Mouse (Mus musculus) CD4-positive, CD25-positive, alpha-beta regulatory T cell, adult 9 weeks (primary cell): Measurements from ENCODE around the gene Gspt1. TPM values are rescaled to one million over a fixed set of nuclear protein-coding genes. Genes with fewer than 3 reads are reported as not detected.

Experiments used
- polyA plus RNA-seq: library from polyadenylated mRNA; unstranded; fragments of 100-300 nt; shearing (Covaris generic); gene quantifications from one replicate; pipeline ENCODE4 v1.2.1, GENCODE M21; 2017

Gspt1 gene
- 17.1 TPM for polyA plus RNA-seq

DNA sequence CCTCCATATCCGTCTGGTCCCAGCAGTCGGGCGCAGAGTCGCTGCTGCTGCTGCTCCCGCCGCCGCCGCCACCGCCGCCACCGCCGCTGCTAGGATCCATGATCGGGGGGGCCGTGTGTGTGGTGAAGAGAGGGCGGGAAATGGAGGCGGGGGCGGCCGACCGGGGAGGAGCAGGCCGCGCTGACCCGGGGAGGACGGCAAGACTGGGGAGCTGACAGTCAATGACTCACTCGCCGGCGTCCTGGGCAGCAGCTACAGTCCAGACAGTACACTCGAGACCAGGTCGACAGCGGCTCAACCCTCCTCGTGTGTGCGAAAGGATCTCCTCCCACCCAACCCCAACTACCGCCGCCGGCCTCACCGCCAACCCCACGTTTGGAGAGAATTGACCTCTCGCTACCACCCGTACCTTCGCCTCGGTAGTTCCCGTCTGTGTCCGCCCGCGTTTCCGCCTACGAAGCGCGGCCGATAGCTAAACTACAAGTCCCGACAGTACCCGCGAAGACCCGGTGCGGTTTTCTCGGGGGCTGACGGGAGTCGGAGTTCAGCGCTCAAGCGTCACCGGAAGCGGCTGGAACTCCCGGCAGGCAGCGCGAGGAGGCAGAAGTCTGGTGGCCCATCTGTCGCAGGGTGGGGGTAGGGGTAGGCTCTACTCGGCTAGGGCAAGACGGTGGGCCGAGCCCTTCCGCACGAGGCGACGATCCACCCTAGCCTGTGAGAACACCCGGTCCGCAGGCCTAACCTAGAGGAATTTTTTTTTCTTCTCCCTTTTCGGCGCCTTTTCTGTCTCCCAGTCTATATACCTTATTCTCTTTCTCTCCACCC, at the start of gene Gspt1:
TSS of gene Gspt1 (minus strand) at position 428 of the 825 bp plus-strand sequence.

DNA sequence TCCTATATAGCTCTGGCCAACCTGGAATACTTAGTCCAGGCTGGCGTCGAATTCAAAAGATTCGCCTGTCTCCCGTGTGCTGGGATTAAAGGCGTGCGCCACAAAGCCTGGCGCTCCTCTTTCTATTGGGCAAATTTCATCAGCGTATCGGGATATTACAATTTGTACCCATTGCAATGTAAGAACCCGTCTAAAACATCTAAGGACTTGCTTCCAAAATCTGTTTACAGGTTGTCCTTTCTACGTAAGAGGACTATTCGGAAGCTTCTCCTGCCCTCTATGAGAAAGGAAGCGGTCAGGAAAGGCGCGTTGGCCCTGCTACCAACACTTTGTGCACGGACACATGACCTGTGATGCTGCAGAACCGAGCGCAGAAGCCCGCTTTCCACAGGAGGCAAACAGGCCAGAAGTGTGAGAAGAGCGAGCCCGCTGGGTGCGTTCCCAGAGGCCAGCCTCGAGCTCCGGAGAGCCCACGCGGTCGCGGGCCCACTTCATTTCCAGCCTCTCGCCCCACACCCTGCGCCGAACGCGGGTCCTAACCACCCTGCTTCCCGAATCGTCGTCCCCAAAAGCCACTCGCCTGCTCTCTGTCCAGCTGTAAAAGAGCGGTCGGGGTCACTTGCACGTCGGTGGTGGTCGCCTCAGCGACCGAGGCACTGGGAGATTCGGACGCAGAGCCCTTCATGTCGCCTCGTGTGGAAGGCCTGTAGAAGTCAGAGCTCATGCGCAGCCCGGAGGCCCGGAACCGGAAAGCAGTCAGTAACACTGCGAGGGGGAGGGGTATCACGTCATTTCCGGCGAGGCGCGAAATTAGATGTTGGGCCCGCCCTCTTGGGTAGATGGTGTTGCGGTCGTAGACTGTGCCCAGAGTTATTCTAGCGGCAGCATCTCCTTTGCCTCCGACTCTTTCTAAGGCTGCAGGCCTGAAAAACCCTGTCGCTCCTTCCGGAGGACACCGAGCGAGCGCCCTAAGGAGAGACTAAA, 51.3 kb downstream of the Gspt1 start, which contains the start of gene Rsl1d1:
TSS of gene Rsl1d1 (minus strand) at position 761 of the 984 bp plus-strand sequence.

DNA sequence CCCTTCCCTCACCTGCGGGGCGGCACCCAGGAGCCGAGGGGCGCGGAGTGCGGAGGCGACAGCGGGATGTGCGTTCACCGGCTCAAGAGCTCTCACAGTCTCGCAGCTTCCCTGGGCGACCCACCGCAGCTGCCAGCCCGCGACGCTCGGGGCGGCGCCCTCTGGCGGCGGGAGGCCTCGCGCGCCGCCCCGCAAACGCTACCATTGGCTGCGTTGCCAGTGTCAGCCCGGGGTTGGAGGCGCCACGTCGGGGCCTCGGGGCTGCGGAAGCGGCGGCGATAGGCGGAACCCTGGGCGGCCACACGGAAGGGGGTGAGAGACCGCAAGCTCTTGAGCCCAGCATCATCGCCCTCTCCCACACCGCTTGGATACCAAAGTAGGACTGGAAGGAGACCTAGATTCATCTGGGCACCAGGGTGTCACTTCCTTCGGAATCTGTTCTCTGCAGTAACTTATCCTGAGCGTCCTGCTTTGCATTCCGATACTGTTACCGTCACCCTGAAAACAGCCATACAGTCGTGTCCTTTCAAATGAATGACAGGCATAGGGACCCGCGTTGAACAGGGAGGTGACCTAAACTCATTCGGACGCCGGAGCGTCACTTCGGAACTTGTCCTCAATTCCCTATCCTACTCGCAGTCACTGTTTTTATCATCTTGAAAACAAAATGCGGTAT, 77.8 kb downstream of the Gspt1 start, which contains the start of gene Zc3h7a:
TSS of gene Zc3h7a (minus strand) at position 186 of the 676 bp plus-strand sequence.

Other genes with a start within 250 kb of the Gspt1 start
- 2.4 TPM for gene Snn, start 193.4 kb downstream of the Gspt1 start, polyA plus RNA-seq
- 32.9 TPM for gene Litaf, start 188.2 kb downstream of the Gspt1 start, polyA plus RNA-seq
- 7.6 TPM for gene Txndc11, start 119.7 kb downstream of the Gspt1 start, polyA plus RNA-seq
- 364 TPM for gene Zc3h7a, start 77.9 kb downstream of the Gspt1 start, polyA plus RNA-seq
- gene Rsl1d1, start 51.0 kb downstream of the Gspt1 start, polyA plus RNA-seq = 193 TPM
- not detected for gene Tnfrsf17, start 59.5 kb upstream of the Gspt1 start, polyA plus RNA-seq
- gene Snx29, start 68.6 kb upstream of the Gspt1 start, polyA plus RNA-seq = 16.1 TPM